Mouse (Mus musculus) forebrain, embryonic 12.5 days (tissue): ENCODE results near the gene Svs1. TPM values are rescaled to one million over a fixed set of nuclear protein-coding genes. Genes with fewer than 3 reads are reported as not detected.

ENCODE experiments used
- ATAC-seq: fragments of 200-750 bp; cut with Nextera tagmentation; 2 replicates; pipeline ENCODE4 v1.8.0; 2017; ENCODE audit warnings: moderate TSS enrichment; ENCODE audit not compliant: low FRiP score
- H3K27ac ChIP-seq: fragments of 300-500 bp; sonication (generic); 2 replicates; pipeline ENCODE4 v1.5.1; 2016; ENCODE audit warnings: mild to moderate bottlenecking
- H3K27me3 ChIP-seq: fragments of 300-500 bp; sonication (generic); 2 replicates; pipeline ENCODE4 v1.6.1; 2016; ENCODE audit warnings: mild to moderate bottlenecking
- H3K36me3 ChIP-seq: fragments of 300-500 bp; sonication (generic); replicated peaks from 2 replicates; pipeline ENCODE4 v1.6.1; 2016; ENCODE audit warnings: mild to moderate bottlenecking
- H3K4me1 ChIP-seq: fragments of 300-500 bp; sonication (generic); 2 replicates; pipeline ENCODE4 v1.6.1; 2016
- H3K4me2 ChIP-seq: fragments of 300-500 bp; sonication (generic); 2 replicates; pipeline ENCODE4 v1.6.1; 2016; ENCODE audit warnings: mild to moderate bottlenecking, moderate library complexity
- H3K4me3 ChIP-seq: fragments of 300-500 bp; sonication (generic); replicated peaks from 2 replicates; pipeline ENCODE4 v1.5.1; 2016; ENCODE audit warnings: mild to moderate bottlenecking
- H3K9ac ChIP-seq: fragments of 300-500 bp; sonication (generic); 2 replicates; pipeline ENCODE4 v1.6.1; 2016; ENCODE audit warnings: mild to moderate bottlenecking
- H3K9me3 ChIP-seq: fragments of 300-500 bp; sonication (generic); 2 replicates; pipeline ENCODE4 v1.6.1; 2016
- WGBS: fragments of 180-500 bp; shearing (Covaris S2); methylation state at CpG from one replicate; pipeline ENCODE4 v1.1.7; 2016; 5-methylcytosine and 5-hydroxymethylcytosine counted together
- polyA plus RNA-seq: library from polyadenylated mRNA; unstranded; fragments of >200 nt; fragmentation: Nextera tagmentation; extraction: Ambion mirVana; gene quantifications from 2 replicates; pipeline ENCODE4 v1.2.1, GENCODE M21; 2016

Gene Svs1
- polyA plus RNA-seq, 1 experiment from 2014 or later, result not detected

DNA sequence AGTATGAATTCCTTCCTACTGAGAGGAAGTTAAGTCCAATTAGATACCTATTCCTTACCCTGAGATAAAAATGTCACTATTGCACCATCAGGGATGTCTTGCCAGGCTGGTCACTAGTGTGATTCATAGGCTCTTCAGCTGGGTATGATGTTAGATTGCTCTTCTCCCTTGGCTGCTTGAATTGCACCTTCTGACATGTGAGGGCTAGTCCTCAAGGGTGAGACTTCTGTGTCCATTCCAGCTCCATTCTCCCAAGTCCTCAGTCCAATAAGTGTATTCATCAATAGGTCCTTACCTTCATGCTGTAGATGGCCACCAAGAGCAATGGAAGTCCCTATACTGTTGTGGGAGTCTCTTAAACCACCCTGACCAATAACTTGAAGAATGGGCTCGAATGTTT, 7.0 kb upstream of the Svs1 start:
- 52% methylated on average over 1 of the region's 1 CpGs for WGBS

GRCm38 (mm10) chr6:48982305-48982704, 4.4 kb upstream of the Svs1 start:
- Histone ChIP-seq H3K4me1 (no peaks in the 10 kb centered on the region), H3K27me3 (no peaks in the 10 kb centered on the region), H3K4me2 (no peak overlapping the region), H3K9ac (no peak overlapping the region), H3K4me3 (no peak overlapping the region), H3K27ac (no peak overlapping the region), H3K9me3 (no peaks in the 10 kb centered on the region), H3K36me3 (no peaks in the 10 kb centered on the region)
- WGBS, result 78% methylated on average over 3 of the region's 3 CpGs
- ATAC-seq, result no peak

More for the DNA sequence above, 7.0 kb upstream of the Svs1 start:
- Histone ChIP-seq H3K9ac (no peak overlapping the region), H3K27me3 (no peaks in the 10 kb centered on the region), H3K4me1 (no peaks in the 10 kb centered on the region), H3K4me3 (no peak overlapping the region), H3K9me3 (no peaks in the 10 kb centered on the region), H3K4me2 (no peak overlapping the region), H3K27ac (no peak overlapping the region), H3K36me3 (no peaks in the 10 kb centered on the region)
- ATAC-seq, result no peak

GRCm38 (mm10) chr6:48989971-48990370, 3.3 kb downstream of the Svs1 start:
- H3K27me3 ChIP-seq, result no peaks in the 10 kb centered on the region
- H3K4me2 ChIP-seq, result no peak overlapping the region
- ATAC-seq, result no peak
- no peaks in the 10 kb centered on the region for H3K9me3 ChIP-seq
- H3K4me1 ChIP-seq, result no peaks in the 10 kb centered on the region
- 89% methylated on average over 5 of the region's 5 CpGs for WGBS
- no peaks in the 10 kb centered on the region for H3K36me3 ChIP-seq
- H3K27ac ChIP-seq, result no peak overlapping the region
- H3K9ac ChIP-seq, result no peak overlapping the region
- H3K4me3 ChIP-seq, result no peak overlapping the region

DNA sequence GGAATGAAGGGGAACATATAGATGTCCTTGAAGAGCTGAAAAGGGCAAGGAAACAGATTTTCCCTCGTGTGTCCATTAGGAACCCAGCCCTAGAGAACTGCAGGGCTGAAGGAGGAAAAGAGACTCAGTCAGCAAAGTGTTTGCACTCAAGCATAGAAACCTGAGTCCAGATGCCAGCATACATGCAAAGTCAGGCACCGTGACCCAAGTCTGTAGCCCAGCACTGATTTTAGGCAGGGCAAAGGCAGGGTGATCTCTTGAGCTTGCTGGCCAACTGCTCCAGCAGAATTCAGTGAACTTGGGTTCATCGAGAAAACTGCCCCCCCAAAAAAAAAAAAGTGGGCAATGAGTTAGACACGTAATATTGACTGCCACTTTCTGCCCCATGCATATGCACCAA, 5.3 kb downstream of the Svs1 start:
- WGBS, result 76% methylated on average over 4 of the region's 4 CpGs
- H3K4me3 ChIP-seq, result no peak overlapping the region
- H3K27ac ChIP-seq, result no peak overlapping the region
- no peaks in the 10 kb centered on the region for H3K36me3 ChIP-seq
- H3K4me2 ChIP-seq, result no peak overlapping the region
- H3K9ac ChIP-seq, result no peak overlapping the region
- no peaks in the 10 kb centered on the region for H3K9me3 ChIP-seq
- no peaks in the 10 kb centered on the region for H3K27me3 ChIP-seq
- H3K4me1 ChIP-seq, result no peaks in the 10 kb centered on the region
- ATAC-seq, result no peak

GRCm38 (mm10) chr6:48998186-48998585, 11.5 kb downstream of the Svs1 start:
- Histone ChIP-seq H3K36me3 (no peaks in the 10 kb centered on the region), H3K4me3 (no peak overlapping the region), H3K4me2 (no peak overlapping the region), H3K27me3 (no peaks in the 10 kb centered on the region), H3K9me3 (no peaks in the 10 kb centered on the region), H3K9ac (no peak overlapping the region), H3K27ac (no peak overlapping the region), H3K4me1 (no peaks in the 10 kb centered on the region)
- ATAC-seq, result no peak
- 82% methylated on average over 6 of the region's 6 CpGs for WGBS

DNA sequence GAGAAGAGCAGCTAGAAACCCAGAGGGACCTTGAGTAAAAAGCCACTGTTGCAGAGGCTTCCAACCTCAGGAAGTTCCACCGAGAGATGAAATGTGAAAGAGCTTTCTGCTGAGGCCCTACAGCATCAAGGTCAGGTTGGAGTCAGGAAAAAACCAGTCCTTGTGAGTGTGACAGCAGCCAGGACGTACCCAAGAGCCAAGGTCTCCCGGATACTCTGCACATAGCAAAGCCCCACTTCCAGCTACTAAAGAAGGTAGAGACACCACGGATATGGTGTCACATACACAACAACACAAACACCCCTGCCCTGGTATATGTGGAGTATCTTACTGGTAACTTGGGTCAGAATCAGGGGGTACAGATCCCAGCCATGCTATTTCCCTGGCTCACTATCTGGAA, 12.1 kb downstream of the Svs1 start:
- Histone ChIP-seq H3K27me3 (no peaks in the 10 kb centered on the region), H3K27ac (no peak overlapping the region), H3K9ac (no peak overlapping the region), H3K36me3 (no peaks in the 10 kb centered on the region), H3K4me1 (no peaks in the 10 kb centered on the region), H3K4me3 (no peak overlapping the region), H3K9me3 (no peaks in the 10 kb centered on the region), H3K4me2 (no peak overlapping the region)
- no peak for ATAC-seq
- 85% methylated on average over 4 of the region's 4 CpGs for whole genome bisulfite sequencing

- H3K4me2 ChIP-seq, result no peak overlapping the region
- H3K36me3 ChIP-seq, result no peaks in the 10 kb centered on the region
- peaks cover 4% of the 10 kb centered on the region for H3K4me1 ChIP-seq
- no peak overlapping the region for H3K9ac ChIP-seq
- H3K27me3 ChIP-seq, result no peaks in the 10 kb centered on the region
- H3K4me3 ChIP-seq, result no peak overlapping the region
- H3K9me3 ChIP-seq, result no peaks in the 10 kb centered on the region
- 50% methylated on average over 4 of the region's 4 CpGs for WGBS
- H3K27ac ChIP-seq, result no peak overlapping the region
- no peak for ATAC-seq
Measured at GRCm38 (mm10) chr6:49003381-49003780, 16.7 kb downstream of the Svs1 start.

GRCm38 (mm10) chr6:49007981-49008380, 21.3 kb downstream of the Svs1 start:
- Histone ChIP-seq H3K9me3 (no peaks in the 10 kb centered on the region), H3K4me3 (peak overlapping the region; percentile 26), H3K9ac (no peak overlapping the region), H3K36me3 (no peaks in the 10 kb centered on the region), H3K4me2 (peak overlapping the region; percentile 46), H3K27me3 (no peaks in the 10 kb centered on the region), H3K27ac (no peak overlapping the region), H3K4me1 (peaks cover 12% of the 10 kb centered on the region)
- WGBS, result 1% methylated on average over 9 of the region's 9 CpGs
- ATAC-seq, result no peak

DNA sequence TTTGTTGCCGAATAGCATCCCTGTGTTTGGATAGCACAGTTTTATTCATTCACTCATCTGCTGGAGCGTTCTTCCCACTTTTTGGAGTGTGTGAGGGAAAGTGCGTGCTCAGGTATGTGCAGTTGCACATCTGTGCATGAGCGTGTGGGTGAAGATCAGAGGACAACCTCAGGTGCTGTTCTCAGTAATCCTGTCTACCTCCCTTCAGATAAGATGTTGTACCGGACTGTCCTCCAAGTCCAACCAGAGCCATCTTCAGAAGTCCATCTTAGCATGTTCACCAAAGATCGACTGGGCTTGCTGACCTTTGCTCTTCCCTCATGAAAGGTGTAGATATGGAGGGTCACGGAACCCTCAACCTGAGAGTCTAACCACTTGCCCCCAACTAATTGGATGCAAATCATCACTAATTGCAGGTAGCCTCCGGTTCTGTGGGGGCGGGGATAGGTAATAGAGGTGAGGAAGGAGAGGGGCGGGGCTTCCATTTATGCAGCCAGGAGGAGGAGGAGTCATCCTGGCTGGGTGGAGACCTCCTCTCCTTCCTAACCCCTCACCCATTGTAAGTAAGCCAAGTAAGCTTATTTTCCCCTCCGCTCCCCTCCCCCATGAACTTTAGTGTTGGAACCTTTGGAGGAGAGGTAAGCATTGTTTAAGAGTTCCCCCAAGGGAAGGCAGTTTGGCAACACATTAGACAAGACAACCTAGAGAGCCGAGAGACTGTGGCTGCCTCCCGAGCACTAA, 21.9 kb downstream of the Svs1 start:
- Histone ChIP-seq H3K4me2 (peak overlapping the region; percentile 46), H3K4me3 (peak overlapping the region; percentile 26), H3K36me3 (no peaks in the 10 kb centered on the region), H3K4me1 (peaks cover 12% of the 10 kb centered on the region), H3K27me3 (no peaks in the 10 kb centered on the region), H3K27ac (peak overlapping the region; percentile 42), H3K9me3 (no peaks in the 10 kb centered on the region), H3K9ac (no peak overlapping the region)
- no peak; the same call in 1 of the 2 replicates for ATAC-seq
- 23% methylated on average over 13 of the region's 13 CpGs for WGBS

- H3K27me3 ChIP-seq, result no peaks in the 10 kb centered on the region
- no peaks in the 10 kb centered on the region for H3K9me3 ChIP-seq
- H3K27ac ChIP-seq, result peak overlapping the region; percentile 42; the same call in 1 of the 2 replicates
- no peak overlapping the region for H3K4me3 ChIP-seq
- 28% methylated on average over 7 of the region's 7 CpGs for WGBS
- H3K4me2 ChIP-seq, result peak overlapping the region; percentile 46
- peaks cover 12% of the 10 kb centered on the region for H3K4me1 ChIP-seq
- no peak; the same call in 1 of the 2 replicates for ATAC-seq
- H3K9ac ChIP-seq, result no peak overlapping the region
- H3K36me3 ChIP-seq, result no peaks in the 10 kb centered on the region
Measured at GRCm38 (mm10) chr6:49009161-49009555, 22.5 kb downstream of the Svs1 start.

GRCm38 (mm10) chr6:49009665-49010064, 23.0 kb downstream of the Svs1 start:
- 84% methylated on average over 1 of the region's 1 CpGs for WGBS

DNA sequence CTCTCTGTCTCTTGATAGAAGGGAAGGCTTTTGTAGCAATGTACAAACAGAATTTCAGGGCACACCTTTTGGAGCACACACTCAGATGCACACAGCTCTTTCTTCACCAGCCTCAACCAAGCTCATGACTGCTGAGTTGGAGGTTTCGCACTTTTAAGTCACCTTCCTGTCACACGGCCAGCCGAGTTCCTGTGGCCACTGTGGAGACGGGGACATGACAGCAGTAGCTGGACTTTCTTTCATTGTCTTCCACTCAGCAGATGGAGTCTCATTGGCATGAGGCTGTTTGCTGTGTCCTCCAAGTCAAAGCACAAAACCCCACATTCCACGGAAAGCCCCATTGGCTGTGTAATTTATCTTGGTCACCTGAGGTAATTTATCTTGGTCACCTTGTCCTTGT, 24.5 kb downstream of the Svs1 start:
- no peaks in the 10 kb centered on the region for H3K9me3 ChIP-seq
- no peak for ATAC-seq
- no peaks in the 10 kb centered on the region for H3K36me3 ChIP-seq
- peaks cover 12% of the 10 kb centered on the region for H3K4me1 ChIP-seq
- no peaks in the 10 kb centered on the region for H3K27me3 ChIP-seq
- H3K9ac ChIP-seq, result no peak overlapping the region
- no peak overlapping the region for H3K27ac ChIP-seq
- H3K4me2 ChIP-seq, result no peak overlapping the region
- no peak overlapping the region for H3K4me3 ChIP-seq
- WGBS, result 89% methylated on average over 5 of the region's 5 CpGs

More at GRCm38 (mm10) chr6:49009665-49010064, 23.0 kb downstream of the Svs1 start:
- H3K9me3 ChIP-seq, result no peaks in the 10 kb centered on the region
- H3K27me3 ChIP-seq, result no peaks in the 10 kb centered on the region
- H3K27ac ChIP-seq, result no peak overlapping the region
- no peak overlapping the region for H3K4me2 ChIP-seq
- no peak for ATAC-seq
- no peaks in the 10 kb centered on the region for H3K36me3 ChIP-seq
- no peak overlapping the region for H3K4me3 ChIP-seq
- H3K9ac ChIP-seq, result no peak overlapping the region
- peaks cover 12% of the 10 kb centered on the region for H3K4me1 ChIP-seq

DNA sequence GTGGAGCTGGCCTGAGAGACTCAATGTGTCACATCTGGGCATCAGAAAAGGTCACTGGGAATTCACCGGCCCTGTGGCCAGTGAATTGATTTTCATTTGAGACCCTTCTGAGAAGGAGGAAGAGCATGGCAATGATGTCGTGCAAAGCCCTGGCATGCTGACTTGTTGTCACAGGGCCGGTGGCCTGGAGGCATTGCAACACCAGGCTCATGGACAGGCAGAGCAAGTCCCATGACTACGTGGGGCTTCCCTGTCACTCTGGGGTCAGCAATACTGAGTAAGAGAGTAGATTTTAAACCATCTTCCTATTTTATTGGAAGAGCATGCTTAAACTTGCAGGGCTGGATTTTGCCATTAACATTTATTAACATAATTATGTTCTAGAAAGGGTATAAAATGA, 26.4 kb downstream of the Svs1 start:
- H3K9ac ChIP-seq, result no peak overlapping the region
- WGBS, result 88% methylated on average over 4 of the region's 4 CpGs

More for the DNA sequence above, 26.4 kb downstream of the Svs1 start:
- H3K4me2 ChIP-seq, result no peak overlapping the region
- no peaks in the 10 kb centered on the region for H3K27me3 ChIP-seq
- H3K36me3 ChIP-seq, result no peaks in the 10 kb centered on the region
- H3K4me3 ChIP-seq, result no peak overlapping the region
- no peaks in the 10 kb centered on the region for H3K9me3 ChIP-seq
- no peak for ATAC-seq
- peaks cover 12% of the 10 kb centered on the region for H3K4me1 ChIP-seq
- no peak overlapping the region for H3K27ac ChIP-seq
